Mouse (Mus musculus) layer of hippocampus, adult 9-11 months (tissue): ENCODE results near the gene Dnajc21.
"Not testable (repeated sequence)": the region's sequence is repeated elsewhere in the genome, so short reads cannot be mapped to it uniquely, and the experiment has no call there.

Experiments used
- DNase-seq: peaks from one replicate; pipeline ENCODE4 v3.0.0; 2022

Gene Dnajc21

GRCm38 (mm10) chr15:10470151-10470831 is at the start of gene Dnajc21:
Gene Dnajc21 (minus strand): TSS chr15:10470516.
- DNase-seq = peak; percentile 84

GRCm38 (mm10) chr15:10515166-10515565 is 44.9 kb upstream of the Dnajc21 start:
- DNase-seq = no peak

GRCm38 (mm10) chr15:10506099-10506498 is 35.8 kb upstream of the Dnajc21 start:
- no peak for DNase-seq

GRCm38 (mm10) chr15:10500838-10501719 is 30.8 kb upstream of the Dnajc21 start:
- peak; percentile 25 for DNase-seq

- DNase-seq = no peak
Observed at GRCm38 (mm10) chr15:10500035-10500434, 29.7 kb upstream of the Dnajc21 start.

GRCm38 (mm10) chr15:10499593-10499992 is 29.3 kb upstream of the Dnajc21 start:
- no peak for DNase-seq

GRCm38 (mm10) chr15:10496696-10497095 is 26.4 kb upstream of the Dnajc21 start:
- DNase-seq = not testable (repeated sequence)

- no peak for DNase-seq
Observed at GRCm38 (mm10) chr15:10495944-10496343, 25.6 kb upstream of the Dnajc21 start.

- DNase-seq = no peak
Observed at GRCm38 (mm10) chr15:10490101-10490500, 19.8 kb upstream of the Dnajc21 start.

GRCm38 (mm10) chr15:10487246-10487645 is 16.9 kb upstream of the Dnajc21 start:
- no peak for DNase-seq

- DNase-seq = peak; percentile 14
Observed at GRCm38 (mm10) chr15:10486365-10486839, 16.1 kb upstream of the Dnajc21 start.

GRCm38 (mm10) chr15:10485484-10486364 is 15.4 kb upstream of the Dnajc21 start, which contains the start of the genes Brix1 and Rad1:
Gene Brix1 (minus strand): TSS chr15:10485947.
Gene Rad1 (plus strand): TSS chr15:10486018.
- DNase-seq = peak; percentile 97

- no peak for DNase-seq
Observed at GRCm38 (mm10) chr15:10470941-10471340, 625 bp upstream of the Dnajc21 start.

GRCm38 (mm10) chr15:10469641-10470150 is 620 bp downstream of the Dnajc21 start:
- DNase-seq = peak; percentile 12

GRCm38 (mm10) chr15:10468761-10469160 is 1.6 kb downstream of the Dnajc21 start:
- no peak for DNase-seq

- DNase-seq = no peak
Observed at GRCm38 (mm10) chr15:10464678-10465077, 5.6 kb downstream of the Dnajc21 start.

GRCm38 (mm10) chr15:10463555-10463954 is 6.8 kb downstream of the Dnajc21 start:
- DNase-seq = no peak

- DNase-seq = peak; percentile 13
Observed at GRCm38 (mm10) chr15:10460986-10461385, 9.3 kb downstream of the Dnajc21 start.

GRCm38 (mm10) chr15:10447102-10447501 is 23.2 kb downstream of the Dnajc21 start:
- DNase-seq = no peak

- no peak for DNase-seq
Observed at GRCm38 (mm10) chr15:10442275-10442674, 28.0 kb downstream of the Dnajc21 start.

GRCm38 (mm10) chr15:10441493-10441892 is 28.8 kb downstream of the Dnajc21 start:
- DNase-seq = no peak

- DNase-seq = no peak
Observed at GRCm38 (mm10) chr15:10439963-10440362, 30.4 kb downstream of the Dnajc21 start.
